Mouse (Mus musculus): ENCODE data around the gene Ttc27. TPM values are rescaled to one million over a fixed set of nuclear protein-coding genes. Genes with fewer than 3 reads are reported as not detected.

Gene Ttc27
- 12.8 TPM for polyA plus RNA-seq (2014; fragmentation: Illumina TruSeq; extraction: RNeasy Lipid Tissue Mini Kit (QIAGEN cat#74804); ENCODE audit: low read depth, low replicate concordance)

DNA sequence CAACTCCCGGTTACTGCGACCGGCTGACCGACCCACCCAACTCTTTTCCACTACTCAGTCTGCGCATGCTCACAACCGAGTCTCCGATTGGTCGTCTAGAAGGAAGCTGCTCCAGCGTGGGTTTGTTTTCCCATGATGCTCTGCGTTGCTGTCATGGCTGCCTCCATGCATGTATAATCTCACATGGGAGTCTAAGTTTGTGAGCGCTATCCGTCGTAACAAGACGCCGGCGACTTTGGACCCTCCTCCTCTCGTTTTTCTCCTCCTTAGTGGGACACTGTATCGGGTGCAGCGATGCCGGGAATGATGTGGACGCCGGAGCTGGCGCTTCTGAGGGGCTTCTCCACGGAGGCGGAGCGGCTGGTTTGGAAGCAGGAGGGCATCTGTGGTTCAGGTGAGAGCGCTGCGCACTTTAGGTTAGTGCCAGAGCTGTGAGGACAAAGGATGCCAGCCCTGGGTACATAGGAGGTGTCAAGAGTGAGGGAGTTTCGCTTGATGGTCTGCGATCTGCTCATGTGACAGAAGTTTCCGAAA is at the start of gene Ttc27:
Gene Ttc27 (plus strand): TSS at position 115 of the 534 bp plus-strand sequence.

Other genes starting within 250 kb of the Ttc27 start
- gene Yipf4, start 228.2 kb upstream of the Ttc27 start, polyA plus RNA-seq (2014; fragmentation: Illumina TruSeq; extraction: RNeasy Lipid Tissue Mini Kit (QIAGEN cat#74804); ENCODE audit: low read depth, low replicate concordance), result 426 TPM
- 192 TPM for gene Birc6, start 189.4 kb upstream of the Ttc27 start, polyA plus RNA-seq (2014; fragmentation: Illumina TruSeq; extraction: RNeasy Lipid Tissue Mini Kit (QIAGEN cat#74804); ENCODE audit: low read depth, low replicate concordance)

Data from adrenal gland, adult 10 weeks (tissue).